Mouse (Mus musculus) forebrain, embryonic 12.5 days (tissue): ENCODE results near the gene Sstr5. TPM values are rescaled to one million over a fixed set of nuclear protein-coding genes. Genes with fewer than 3 reads are reported as not detected.

Experiments
- ATAC-seq: fragments of 200-750 bp; cut with Nextera tagmentation; 2 replicates; pipeline ENCODE4 v1.8.0; 2017; ENCODE audit warnings: moderate TSS enrichment; ENCODE audit not compliant: low FRiP score
- H3K27ac ChIP-seq: fragments of 300-500 bp; sonication (generic); 2 replicates; pipeline ENCODE4 v1.5.1; 2016; ENCODE audit warnings: mild to moderate bottlenecking
- H3K27me3 ChIP-seq: fragments of 300-500 bp; sonication (generic); 2 replicates; pipeline ENCODE4 v1.6.1; 2016; ENCODE audit warnings: mild to moderate bottlenecking
- H3K36me3 ChIP-seq: fragments of 300-500 bp; sonication (generic); replicated peaks from 2 replicates; pipeline ENCODE4 v1.6.1; 2016; ENCODE audit warnings: mild to moderate bottlenecking
- H3K4me1 ChIP-seq: fragments of 300-500 bp; sonication (generic); 2 replicates; pipeline ENCODE4 v1.6.1; 2016
- H3K4me2 ChIP-seq: fragments of 300-500 bp; sonication (generic); 2 replicates; pipeline ENCODE4 v1.6.1; 2016; ENCODE audit warnings: mild to moderate bottlenecking, moderate library complexity
- H3K4me3 ChIP-seq: fragments of 300-500 bp; sonication (generic); replicated peaks from 2 replicates; pipeline ENCODE4 v1.5.1; 2016; ENCODE audit warnings: mild to moderate bottlenecking
- H3K9ac ChIP-seq: fragments of 300-500 bp; sonication (generic); 2 replicates; pipeline ENCODE4 v1.6.1; 2016; ENCODE audit warnings: mild to moderate bottlenecking
- H3K9me3 ChIP-seq: fragments of 300-500 bp; sonication (generic); 2 replicates; pipeline ENCODE4 v1.6.1; 2016
- WGBS: fragments of 180-500 bp; shearing (Covaris S2); methylation state at CpG from one replicate; pipeline ENCODE4 v1.1.7; 2016; 5-methylcytosine and 5-hydroxymethylcytosine counted together
- polyA plus RNA-seq: library from polyadenylated mRNA; unstranded; fragments of >200 nt; fragmentation: Nextera tagmentation; extraction: Ambion mirVana; gene quantifications from 2 replicates; pipeline ENCODE4 v1.2.1, GENCODE M21; 2016

Sstr5 gene
- polyA plus RNA-seq = 0.10 TPM in 1 of 2 replicates, not detected in the other

- Histone ChIP-seq H3K27me3 (peaks cover 71% of the 10 kb centered on the region), H3K9ac (peak within 1 kb of the TSS; percentile 42; the same call in 1 of the 2 replicates), H3K4me2 (peak within 1 kb of the TSS; percentile 54), H3K36me3 (no peaks in the 10 kb centered on the region), H3K9me3 (no peaks in the 10 kb centered on the region), H3K4me1 (peaks cover 12% of the 10 kb centered on the region), H3K27ac (no peak within 1 kb of the TSS), H3K4me3 (peak within 1 kb of the TSS; percentile 35)
- 2% methylated on average over 21 of the region's 28 CpGs for WGBS
- no peak for ATAC-seq
These were observed at the start of gene Sstr5 for GRCm38 (mm10) chr17:25497013-25497412. Sstr5 (minus strand) TSS chr17:25497288.

GRCm38 (mm10) chr17:25541768-25542167 is 44.7 kb upstream of the Sstr5 start:
- Histone ChIP-seq H3K36me3 (no peaks in the 10 kb centered on the region), H3K9me3 (0 out of 2 replicates have a peak, but pooled peaks cover 2% of the 10 kb centered on the region), H3K27ac (no peak overlapping the region), H3K9ac (no peak overlapping the region), H3K27me3 (no peaks in the 10 kb centered on the region; the same call in 1 of the 2 replicates), H3K4me2 (no peak overlapping the region), H3K4me1 (peaks cover 18% of the 10 kb centered on the region), H3K4me3 (no peak overlapping the region)
- ATAC-seq = no peak
- 93% methylated on average over 4 of the region's 4 CpGs for WGBS

GRCm38 (mm10) chr17:25540731-25541130 is 43.6 kb upstream of the Sstr5 start:
- 80% methylated on average over 5 of the region's 5 CpGs for WGBS
- no peak for ATAC-seq

GRCm38 (mm10) chr17:25538945-25539875 is 42.1 kb upstream of the Sstr5 start:
- H3K4me3 ChIP-seq = peak overlapping the region; percentile 14; the same call in 1 of the 2 replicates
- H3K4me1 ChIP-seq = peaks cover 18% of the 10 kb centered on the region
- H3K36me3 ChIP-seq = no peaks in the 10 kb centered on the region
- H3K9me3 ChIP-seq = 0 out of 2 replicates have a peak, but pooled peaks cover 2% of the 10 kb centered on the region
- 13% methylated on average over 27 of the region's 27 CpGs for WGBS
- peak overlapping the region; percentile 27; the same call in 1 of the 2 replicates for H3K9ac ChIP-seq
- H3K27me3 ChIP-seq = no peaks in the 10 kb centered on the region; the same call in 1 of the 2 replicates
- peak overlapping the region; percentile 72 for H3K27ac ChIP-seq
- ATAC-seq = peak; percentile 73
- peak overlapping the region; percentile 42 for H3K4me2 ChIP-seq

More at GRCm38 (mm10) chr17:25540731-25541130, 43.6 kb upstream of the Sstr5 start:
- Histone ChIP-seq H3K27ac (no peak overlapping the region), H3K27me3 (no peaks in the 10 kb centered on the region; the same call in 1 of the 2 replicates), H3K9me3 (0 out of 2 replicates have a peak, but pooled peaks cover 2% of the 10 kb centered on the region), H3K9ac (no peak overlapping the region), H3K4me1 (peaks cover 18% of the 10 kb centered on the region), H3K36me3 (no peaks in the 10 kb centered on the region), H3K4me3 (no peak overlapping the region), H3K4me2 (no peak overlapping the region)

GRCm38 (mm10) chr17:25530357-25531022 is 33.4 kb upstream of the Sstr5 start:
- Histone ChIP-seq H3K4me1 (no peaks in the 10 kb centered on the region), H3K36me3 (no peaks in the 10 kb centered on the region), H3K27ac (no peak overlapping the region), H3K27me3 (0 out of 2 replicates have a peak, but pooled peaks cover 3% of the 10 kb centered on the region), H3K4me2 (no peak overlapping the region), H3K9me3 (no peaks in the 10 kb centered on the region), H3K4me3 (no peak overlapping the region), H3K9ac (no peak overlapping the region)
- 73% methylated on average over 8 of the region's 8 CpGs for WGBS
- no peak for ATAC-seq

GRCm38 (mm10) chr17:25522080-25522479 is 25.0 kb upstream of the Sstr5 start:
- 0 out of 2 replicates have a peak, but pooled peaks cover 4% of the 10 kb centered on the region for H3K27me3 ChIP-seq
- H3K9me3 ChIP-seq = no peaks in the 10 kb centered on the region
- no peak overlapping the region for H3K4me2 ChIP-seq
- peaks cover 16% of the 10 kb centered on the region for H3K4me1 ChIP-seq
- H3K4me3 ChIP-seq = no peak overlapping the region
- H3K27ac ChIP-seq = no peak overlapping the region
- no peaks in the 10 kb centered on the region for H3K36me3 ChIP-seq
- no peak overlapping the region for H3K9ac ChIP-seq
- no peak for ATAC-seq
- 86% methylated on average over 12 of the region's 12 CpGs for WGBS

- H3K4me2 ChIP-seq = no peak overlapping the region
- H3K9me3 ChIP-seq = no peaks in the 10 kb centered on the region
- H3K4me3 ChIP-seq = no peak overlapping the region
- H3K36me3 ChIP-seq = no peaks in the 10 kb centered on the region
- H3K4me1 ChIP-seq = peaks cover 19% of the 10 kb centered on the region
- no peak overlapping the region for H3K27ac ChIP-seq
- 67% methylated on average over 9 of the region's 9 CpGs for WGBS
- 0 out of 2 replicates have a peak, but pooled peaks cover 4% of the 10 kb centered on the region for H3K27me3 ChIP-seq
- ATAC-seq = no peak
- no peak overlapping the region for H3K9ac ChIP-seq
These were observed 23.4 kb upstream of the Sstr5 start for GRCm38 (mm10) chr17:25520492-25520891.

- Histone ChIP-seq H3K9ac (no peak overlapping the region), H3K27ac (no peak overlapping the region), H3K4me2 (no peak overlapping the region), H3K4me1 (peaks cover 19% of the 10 kb centered on the region), H3K9me3 (no peaks in the 10 kb centered on the region), H3K4me3 (no peak overlapping the region), H3K27me3 (0 out of 2 replicates have a peak, but pooled peaks cover 1% of the 10 kb centered on the region), H3K36me3 (no peaks in the 10 kb centered on the region)
- 76% methylated on average over 5 of the region's 5 CpGs for WGBS
- ATAC-seq = no peak
These were observed 22.4 kb upstream of the Sstr5 start for GRCm38 (mm10) chr17:25519511-25519910.

GRCm38 (mm10) chr17:25518144-25518543 is 21.1 kb upstream of the Sstr5 start:
- 66% methylated on average over 17 of the region's 17 CpGs for WGBS
- H3K27me3 ChIP-seq = no peaks in the 10 kb centered on the region
- no peaks in the 10 kb centered on the region for H3K36me3 ChIP-seq
- H3K9me3 ChIP-seq = peaks cover 3% of the 10 kb centered on the region; the same call in 1 of the 2 replicates
- 0 out of 2 replicates have a peak overlapping the region, but pooled peaks have one; percentile 37 for H3K27ac ChIP-seq
- no peak overlapping the region for H3K4me3 ChIP-seq
- peaks cover 19% of the 10 kb centered on the region for H3K4me1 ChIP-seq
- 0 out of 2 replicates have a peak, but pooled peaks have one; percentile 67 for ATAC-seq
- no peak overlapping the region for H3K9ac ChIP-seq
- no peak overlapping the region for H3K4me2 ChIP-seq

GRCm38 (mm10) chr17:25516315-25516714 is 19.2 kb upstream of the Sstr5 start:
- H3K27me3 ChIP-seq = no peaks in the 10 kb centered on the region
- H3K4me3 ChIP-seq = no peak overlapping the region
- 48% methylated on average over 5 of the region's 5 CpGs for WGBS
- peaks cover 3% of the 10 kb centered on the region; the same call in 1 of the 2 replicates for H3K9me3 ChIP-seq
- H3K27ac ChIP-seq = no peak overlapping the region
- no peaks in the 10 kb centered on the region for H3K36me3 ChIP-seq
- H3K4me2 ChIP-seq = no peak overlapping the region
- ATAC-seq = no peak
- H3K4me1 ChIP-seq = peaks cover 19% of the 10 kb centered on the region
- H3K9ac ChIP-seq = no peak overlapping the region

- H3K27ac ChIP-seq = no peak overlapping the region
- peaks cover 9% of the 10 kb centered on the region for H3K4me1 ChIP-seq
- H3K9me3 ChIP-seq = peaks cover 3% of the 10 kb centered on the region; the same call in 1 of the 2 replicates
- H3K4me2 ChIP-seq = no peak overlapping the region
- peaks cover 5% of the 10 kb centered on the region for H3K27me3 ChIP-seq
- 92% methylated on average over 2 of the region's 2 CpGs for WGBS
- H3K36me3 ChIP-seq = no peaks in the 10 kb centered on the region
- no peak overlapping the region for H3K4me3 ChIP-seq
- ATAC-seq = no peak
- H3K9ac ChIP-seq = no peak overlapping the region
These were observed 17.0 kb upstream of the Sstr5 start for GRCm38 (mm10) chr17:25514055-25514454.

GRCm38 (mm10) chr17:25511876-25512275 is 14.8 kb upstream of the Sstr5 start:
- Histone ChIP-seq H3K4me1 (peaks cover 4% of the 10 kb centered on the region; the same call in 1 of the 2 replicates), H3K27me3 (peaks cover 19% of the 10 kb centered on the region), H3K9ac (no peak overlapping the region), H3K36me3 (no peaks in the 10 kb centered on the region), H3K4me3 (no peak overlapping the region), H3K27ac (no peak overlapping the region), H3K4me2 (no peak overlapping the region), H3K9me3 (peaks cover 3% of the 10 kb centered on the region; the same call in 1 of the 2 replicates)
- 80% methylated on average over 3 of the region's 3 CpGs for WGBS
- no peak for ATAC-seq
